Mouse (Mus musculus) embryonic fibroblast, embryonic 13.5 days (primary cell): ENCODE data around the gene Gm39566. TPM values are rescaled to one million over a fixed set of nuclear protein-coding genes. Genes with fewer than 3 reads are reported as not detected.

Experiments used
- H3K27ac ChIP-seq: 2 replicates; pipeline ENCODE4 v1.5.1; 2012; ENCODE audit warnings: low read length, control low read depth, inconsistent platforms; ENCODE audit not compliant: insufficient read depth
- H3K4me1 ChIP-seq: 2 replicates; pipeline ENCODE4 v1.6.1; 2011; ENCODE audit warnings: low read length; ENCODE audit not compliant: control insufficient read depth, insufficient read depth
- H3K4me3 ChIP-seq: 2 replicates; pipeline ENCODE4 v1.5.1; 2011; ENCODE audit warnings: mild to moderate bottlenecking, control low read depth, low read length; ENCODE audit not compliant: insufficient read depth
- CTCF ChIP-seq: IDR thresholded peaks from 2 replicates; pipeline ENCODE4 v1.5.1; 2011; ENCODE audit warnings: mild to moderate bottlenecking, control low read depth, low read length, moderate library complexity, borderline replicate concordance; ENCODE audit not compliant: insufficient read depth
- POLR2A ChIP-seq: IDR thresholded peaks from 2 replicates; pipeline ENCODE4 v1.6.1; 2011; ENCODE audit warnings: low read depth, mild to moderate bottlenecking, control low read depth, low read length, moderate library complexity
- polyA plus RNA-seq: library from polyadenylated mRNA; stranded (reverse); fragments of >200 nt; gene quantifications from 2 replicates; pipeline ENCODE4 v1.2.4, GENCODE M21; 2011; ENCODE audit warnings: low read depth; ENCODE audit not compliant: missing spikeins, insufficient read length

Gm39566 gene
- polyA plus RNA-seq, 1 experiment = not detected

- H3K4me1 ChIP-seq = no peaks in the 10 kb centered on the region
- H3K27ac ChIP-seq = no peak overlapping the region
- H3K4me3 ChIP-seq = no peak overlapping the region
- TF ChIP-seq POLR2A = no peak
- TF ChIP-seq CTCF = no peak
Measured at GRCm38 (mm10) chr11:69778985-69779384, 36.1 kb downstream of the Gm39566 start.

- H3K4me3 ChIP-seq = no peak overlapping the region
Measured at GRCm38 (mm10) chr11:69778258-69778982, 36.7 kb downstream of the Gm39566 start.

GRCm38 (mm10) chr11:69777504-69778257 lies 37.4 kb downstream of the Gm39566 start:
- TF ChIP-seq CTCF (no peak), POLR2A (no peak)
- Histone ChIP-seq H3K4me1 (no peaks in the 10 kb centered on the region), H3K27ac (no peak overlapping the region)

More at GRCm38 (mm10) chr11:69778258-69778982, 36.7 kb downstream of the Gm39566 start:
- no peak for TF ChIP-seq CTCF
- no peak for TF ChIP-seq POLR2A
- Histone ChIP-seq H3K4me1 (no peaks in the 10 kb centered on the region), H3K27ac (no peak overlapping the region)

GRCm38 (mm10) chr11:69776488-69776887 lies 38.6 kb downstream of the Gm39566 start:
- TF ChIP-seq CTCF = no peak
- no peak for TF ChIP-seq POLR2A
- no peaks in the 10 kb centered on the region for H3K4me1 ChIP-seq
- H3K4me3 ChIP-seq = no peak overlapping the region
- H3K27ac ChIP-seq = no peak overlapping the region

More at GRCm38 (mm10) chr11:69777504-69778257, 37.4 kb downstream of the Gm39566 start:
- no peak overlapping the region for H3K4me3 ChIP-seq

GRCm38 (mm10) chr11:69775716-69776115 lies 39.4 kb downstream of the Gm39566 start:
- H3K27ac ChIP-seq = no peak overlapping the region
- no peak overlapping the region for H3K4me3 ChIP-seq
- TF ChIP-seq POLR2A = no peak
- H3K4me1 ChIP-seq = no peaks in the 10 kb centered on the region

- no peak for TF ChIP-seq CTCF
- no peak for TF ChIP-seq POLR2A
- H3K27ac ChIP-seq = no peak overlapping the region
Measured at GRCm38 (mm10) chr11:69774961-69775360, 40.1 kb downstream of the Gm39566 start.

GRCm38 (mm10) chr11:69767625-69767909 lies 47.5 kb downstream of the Gm39566 start:
- Histone ChIP-seq H3K4me3 (no peak overlapping the region), H3K27ac (no peak overlapping the region), H3K4me1 (peaks cover 13% of the 10 kb centered on the region; the same call in 1 of the 2 replicates)
- TF ChIP-seq POLR2A (no peak), CTCF (no peak)

More at GRCm38 (mm10) chr11:69774961-69775360, 40.1 kb downstream of the Gm39566 start:
- Histone ChIP-seq H3K4me1 (no peaks in the 10 kb centered on the region), H3K4me3 (no peak overlapping the region)

GRCm38 (mm10) chr11:69766872-69767624 lies 48.0 kb downstream of the Gm39566 start:
- no peak for TF ChIP-seq CTCF
- no peak for TF ChIP-seq POLR2A
- Histone ChIP-seq H3K27ac (no peak overlapping the region), H3K4me3 (peak overlapping the region; percentile 88), H3K4me1 (peaks cover 13% of the 10 kb centered on the region; the same call in 1 of the 2 replicates)

- peak; percentile 34; the same call in 1 of the 2 replicates for TF ChIP-seq POLR2A
- TF ChIP-seq CTCF = no peak
- Histone ChIP-seq H3K4me1 (peaks cover 13% of the 10 kb centered on the region; the same call in 1 of the 2 replicates), H3K4me3 (peak overlapping the region; percentile 88), H3K27ac (peak overlapping the region; percentile 38; the same call in 1 of the 2 replicates)
Measured at GRCm38 (mm10) chr11:69766126-69766609, 48.9 kb downstream of the Gm39566 start.
